Mouse (Mus musculus) left cerebral cortex, postnatal 25 days (tissue): ENCODE measurements around the gene Fam241b. TPM values are rescaled to one million over a fixed set of nuclear protein-coding genes. Genes with fewer than 3 reads are reported as not detected.

Source experiments
- DNase-seq, 2 experiments: peaks; one replicate each; pipeline ENCODE4 v3.0.0; 2022; ENCODE audit warnings: low spot score in 2 of 2, mixed read lengths in 1 of 2
- intact Hi-C: fragments of 180-260 bp; cut with DNase I; formaldehyde crosslinking; loops from one replicate; pipeline ENCODE4 v1.15.1; 2025
- total RNA-seq, 2 experiments: library from RNA; stranded (reverse); gene quantifications; 2 replicates each; pipeline ENCODE4 v1.2.3; 2021

Fam241b gene
- total RNA-seq, 2 experiments from 2014 or later, result 53.0 to 54.6 TPM

DNA sequence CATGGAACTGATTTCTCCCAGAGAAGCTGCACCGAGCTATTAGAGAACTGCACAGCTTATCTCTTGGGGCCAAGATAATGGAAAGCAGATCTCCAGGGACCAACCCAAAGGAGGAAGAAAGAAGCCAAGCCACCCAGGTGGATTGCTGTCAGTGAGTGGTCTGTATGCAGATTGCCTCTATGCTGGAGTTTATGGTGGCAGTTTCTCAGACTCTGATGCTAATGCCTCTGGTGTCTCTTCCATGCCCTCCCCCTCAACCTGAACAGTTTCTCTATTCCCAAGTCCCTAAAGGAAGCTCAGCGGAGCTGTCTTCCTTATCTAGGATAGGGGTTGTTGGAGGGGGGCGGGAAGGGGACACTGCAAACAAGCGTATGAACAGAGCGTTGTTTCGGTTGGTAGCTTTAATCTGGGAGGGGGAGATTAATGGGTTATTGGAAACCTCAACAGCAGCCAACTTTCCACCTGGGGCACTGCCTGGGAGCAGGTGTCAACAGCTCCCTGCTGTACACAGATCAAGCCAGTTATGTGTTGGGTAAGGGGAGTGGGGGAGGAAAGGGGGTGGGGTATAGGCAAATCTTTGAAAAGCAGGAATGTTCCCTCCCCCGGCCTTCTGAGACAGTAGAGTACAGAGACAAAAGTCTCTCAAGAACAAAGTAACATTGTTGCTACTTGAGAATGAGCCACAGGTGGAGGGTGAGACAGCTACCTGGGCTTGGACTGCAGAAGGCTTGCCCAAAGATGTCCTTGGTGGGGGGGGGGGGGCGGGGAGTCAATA, 7.8 kb downstream of the Fam241b start:
- intact Hi-C loops, result loop anchor here (5.0 kb wide), 1 partner anchor 41 kb away; no protein-coding TSS in a partner anchor
- DNase-seq, result no peak

DNA sequence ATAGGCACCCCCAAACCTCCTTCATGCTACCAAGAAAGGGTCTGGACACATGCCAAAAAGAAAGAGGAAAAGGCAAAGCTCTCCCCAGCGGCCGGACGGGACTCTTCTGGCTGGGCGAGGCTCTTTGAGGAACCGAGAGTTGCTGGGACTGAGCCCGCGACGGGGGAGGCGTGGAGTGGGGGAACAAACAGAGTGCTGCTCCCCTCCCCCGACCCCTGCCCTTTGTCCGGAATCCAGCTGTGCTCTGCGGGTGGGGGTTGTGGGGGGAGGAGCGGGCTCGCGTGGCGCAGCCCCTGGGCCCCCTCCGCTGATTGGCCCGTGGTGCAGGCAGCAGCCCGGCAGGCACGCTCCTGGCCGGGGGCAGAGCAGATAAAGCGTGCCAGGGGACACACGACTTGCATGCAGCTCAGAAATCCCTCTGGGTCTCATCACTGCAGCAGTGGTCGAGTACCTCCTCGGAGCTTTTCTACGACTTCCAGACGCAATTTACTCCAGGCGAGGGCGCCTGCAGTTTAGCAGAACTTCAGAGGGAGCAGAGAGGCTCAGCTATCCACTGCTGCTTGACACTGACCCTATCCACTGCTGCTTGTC, 10.9 kb downstream of the Fam241b start, which contains the start of gene Neurog3:
Gene Neurog3, plus strand, starts transcription at position 400 of the 591 bp plus-strand sequence.
- no peak for DNase-seq
- intact Hi-C loops, result no loop called here

DNA sequence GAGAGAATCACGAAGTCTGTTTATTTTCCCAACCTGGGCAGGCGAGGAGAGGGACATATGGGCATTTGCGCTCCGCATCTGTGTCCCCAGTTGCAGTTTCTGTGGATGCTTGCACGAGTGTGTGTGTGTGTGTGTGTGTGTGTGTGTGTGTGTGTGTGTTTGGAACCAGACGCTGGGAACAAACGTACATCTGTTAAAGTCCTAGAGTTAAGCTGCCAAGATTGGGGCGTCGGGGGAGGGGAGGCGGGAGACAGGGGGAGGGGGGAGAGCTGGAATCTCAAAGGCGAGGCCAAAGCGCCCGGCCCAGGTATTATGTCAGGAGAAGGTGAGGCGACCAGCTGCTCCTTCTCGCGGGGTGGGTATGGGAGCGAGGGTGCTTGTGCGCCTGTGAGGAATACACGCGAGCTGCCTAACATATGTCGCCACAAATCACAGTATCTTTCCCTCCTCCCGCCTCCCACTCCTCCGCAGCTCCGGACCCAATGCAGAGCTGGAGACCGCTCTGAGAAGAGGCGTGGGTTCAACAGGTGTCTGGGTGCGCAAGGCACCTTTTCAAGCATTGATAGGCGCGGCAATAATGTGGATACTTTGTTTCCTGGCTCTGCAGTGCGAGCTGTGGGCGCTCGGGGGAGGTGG, 15.3 kb downstream of the Fam241b start:
- intact Hi-C loops, result no loop called here
- peak; percentile 66 to 79 for DNase-seq

DNA sequence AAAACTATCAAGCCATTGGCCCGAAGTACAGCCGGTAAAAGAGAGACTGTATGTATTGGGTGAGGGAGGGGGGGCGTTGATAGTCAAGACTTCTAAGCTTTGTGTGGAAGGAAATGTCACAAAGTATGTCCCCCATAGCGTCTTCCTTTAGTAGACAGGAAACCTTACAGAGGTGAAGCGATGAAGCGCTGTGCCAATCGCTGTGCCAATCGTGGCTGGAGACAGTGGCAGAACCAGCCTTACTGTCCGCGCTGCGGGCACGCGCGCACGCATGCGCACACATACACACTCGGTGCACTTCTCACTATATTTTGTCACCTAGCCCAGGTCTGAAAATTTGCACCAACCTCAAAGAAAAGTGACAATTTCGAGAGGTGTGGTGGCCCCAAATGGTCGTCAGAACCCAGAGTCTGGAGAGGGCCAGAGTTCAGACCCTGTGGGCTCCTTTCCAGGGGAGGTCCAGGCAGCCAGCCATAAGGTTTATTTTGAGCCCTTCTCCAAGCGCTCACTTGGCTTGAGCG, 15.9 kb downstream of the Fam241b start:
- intact Hi-C loops, result no loop called here
- DNase-seq, result no peak

DNA sequence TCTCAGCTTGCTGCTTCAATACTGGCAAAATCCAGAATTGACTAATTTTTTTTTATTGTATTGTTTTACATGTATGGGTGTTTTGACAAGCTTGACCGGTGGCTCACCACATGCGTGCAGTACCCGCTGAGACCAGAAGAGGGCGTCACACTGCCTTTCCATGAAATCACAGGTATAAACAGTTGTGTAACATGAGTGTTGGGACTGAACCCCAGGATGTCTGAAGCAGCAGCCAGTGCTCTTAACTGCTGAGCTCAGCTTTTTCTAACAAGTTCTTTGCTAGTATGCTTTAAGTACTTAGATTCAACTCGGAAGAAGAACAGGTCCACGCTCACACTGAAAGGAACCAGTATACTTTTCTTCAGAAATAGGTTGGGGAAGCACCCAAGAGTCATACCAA, 16.6 kb downstream of the Fam241b start:
- intact Hi-C loops, result no loop called here
- DNase-seq, result no peak

DNA sequence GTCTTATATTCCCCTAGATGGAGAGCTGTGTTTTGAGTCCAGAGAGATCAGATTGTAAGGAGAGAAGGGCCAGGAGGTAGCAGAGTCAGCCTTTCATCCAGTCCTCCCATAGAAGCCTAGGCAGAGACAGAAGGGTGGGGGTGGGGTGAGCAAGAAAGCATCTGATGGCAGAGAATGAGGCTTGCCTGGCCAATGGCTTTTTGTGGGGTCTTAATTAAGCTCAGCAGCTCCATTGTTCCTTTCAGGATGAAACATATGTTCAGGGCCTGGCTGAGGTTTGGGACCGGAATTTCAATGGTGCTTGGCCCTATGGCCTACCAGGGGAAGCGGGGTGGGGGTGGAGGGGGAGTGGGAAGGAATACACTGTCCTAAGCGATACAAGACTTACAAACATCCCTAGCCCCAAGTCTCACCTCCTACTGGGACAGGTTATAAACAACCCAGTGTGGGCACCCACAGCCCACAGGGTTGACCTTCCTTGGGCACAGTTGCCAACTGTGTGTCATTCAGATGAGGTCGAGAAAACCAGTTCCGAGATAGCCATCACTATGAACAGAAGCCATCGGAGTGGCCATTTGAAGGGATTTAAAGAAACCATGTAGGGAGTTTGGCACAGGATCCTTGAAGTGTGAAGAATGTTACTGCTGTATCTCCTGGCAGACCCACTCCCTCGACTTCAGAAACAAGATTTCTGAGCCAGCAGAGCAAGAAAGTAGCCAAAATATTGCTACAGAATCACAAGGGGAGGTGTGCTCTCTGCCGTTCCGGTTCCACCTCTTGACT, 29.7 kb downstream of the Fam241b start:
- DNase-seq, result no peak
- intact Hi-C loops, result no loop called here

DNA sequence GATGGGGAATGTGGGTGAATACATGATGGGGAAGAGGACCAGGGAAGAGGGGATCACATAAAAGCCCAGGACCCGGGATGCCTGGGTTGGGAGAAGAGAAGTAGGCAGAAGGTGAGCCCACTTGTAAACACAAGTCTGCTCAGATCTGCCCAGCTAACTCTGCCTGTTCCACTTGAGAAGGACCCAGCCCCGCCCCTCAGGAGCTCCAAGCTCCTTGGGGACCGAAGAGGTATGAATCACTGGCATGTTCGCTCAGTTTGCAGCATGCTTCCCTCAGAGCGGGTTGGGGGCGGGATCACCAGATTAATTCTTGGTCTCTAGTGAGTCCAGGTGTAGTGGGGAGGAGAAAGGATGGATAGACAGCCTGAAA, 32.5 kb downstream of the Fam241b start:
- intact Hi-C loops, result no loop called here
- DNase-seq, result peak in 1 of 2 experiments; percentile 69

DNA sequence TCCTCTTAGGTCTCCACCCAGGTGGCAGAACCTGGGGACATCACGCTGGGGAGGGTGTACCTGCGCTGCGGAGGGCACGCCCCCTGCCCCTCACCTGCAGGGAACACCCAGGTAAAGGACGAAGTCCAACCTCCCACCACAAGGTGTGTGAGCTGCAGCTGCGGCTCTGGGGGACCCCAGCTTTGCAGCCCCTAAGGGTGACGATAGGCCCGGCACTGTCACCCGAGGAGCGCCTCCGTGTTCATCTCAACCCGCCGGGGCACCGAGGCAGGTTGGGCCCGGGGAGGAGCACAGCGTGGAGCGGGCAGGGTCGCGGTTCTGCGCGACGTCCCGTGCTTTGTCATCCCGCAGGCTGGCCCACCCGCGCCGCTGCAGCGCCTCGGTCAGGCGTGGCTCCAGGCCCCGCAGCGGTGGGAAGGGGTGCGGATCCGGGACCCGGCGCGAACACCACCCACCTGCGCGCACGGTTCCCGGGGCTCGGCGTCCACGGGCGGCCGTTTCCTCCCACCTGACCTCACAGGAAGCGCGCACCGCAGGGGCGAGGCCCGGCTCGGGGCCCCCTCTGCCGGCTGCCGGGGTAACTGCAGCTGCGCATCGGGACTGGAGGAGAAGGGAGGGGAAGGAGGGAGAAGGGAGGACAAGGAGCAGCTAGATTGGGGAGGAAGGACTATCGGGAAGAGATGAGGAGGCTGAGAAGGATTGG, 33.1 kb downstream of the Fam241b start:
- peak; percentile 85 to 92 for DNase-seq
- intact Hi-C loops, result no loop called here

DNA sequence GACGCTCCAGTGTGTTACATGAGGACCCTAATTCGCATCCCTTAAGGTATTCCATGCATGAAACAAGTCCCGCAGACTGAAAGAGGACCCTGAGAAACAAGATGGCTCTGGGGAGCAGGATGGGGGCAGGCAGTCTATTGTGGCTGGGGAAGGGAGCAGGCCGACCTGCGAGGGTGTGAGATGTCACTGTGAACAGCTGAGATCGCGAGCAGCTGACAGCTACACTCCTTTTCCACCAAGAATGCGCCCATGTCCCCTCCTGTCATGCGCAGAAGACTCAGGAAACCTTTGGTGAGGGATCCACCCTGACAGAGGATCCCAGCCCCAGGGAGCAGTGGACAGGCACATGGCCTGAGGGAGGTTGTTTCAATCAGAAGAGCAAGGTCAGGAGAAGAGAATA, 36.7 kb downstream of the Fam241b start:
- intact Hi-C loops, result no loop called here
- DNase-seq, result no peak

DNA sequence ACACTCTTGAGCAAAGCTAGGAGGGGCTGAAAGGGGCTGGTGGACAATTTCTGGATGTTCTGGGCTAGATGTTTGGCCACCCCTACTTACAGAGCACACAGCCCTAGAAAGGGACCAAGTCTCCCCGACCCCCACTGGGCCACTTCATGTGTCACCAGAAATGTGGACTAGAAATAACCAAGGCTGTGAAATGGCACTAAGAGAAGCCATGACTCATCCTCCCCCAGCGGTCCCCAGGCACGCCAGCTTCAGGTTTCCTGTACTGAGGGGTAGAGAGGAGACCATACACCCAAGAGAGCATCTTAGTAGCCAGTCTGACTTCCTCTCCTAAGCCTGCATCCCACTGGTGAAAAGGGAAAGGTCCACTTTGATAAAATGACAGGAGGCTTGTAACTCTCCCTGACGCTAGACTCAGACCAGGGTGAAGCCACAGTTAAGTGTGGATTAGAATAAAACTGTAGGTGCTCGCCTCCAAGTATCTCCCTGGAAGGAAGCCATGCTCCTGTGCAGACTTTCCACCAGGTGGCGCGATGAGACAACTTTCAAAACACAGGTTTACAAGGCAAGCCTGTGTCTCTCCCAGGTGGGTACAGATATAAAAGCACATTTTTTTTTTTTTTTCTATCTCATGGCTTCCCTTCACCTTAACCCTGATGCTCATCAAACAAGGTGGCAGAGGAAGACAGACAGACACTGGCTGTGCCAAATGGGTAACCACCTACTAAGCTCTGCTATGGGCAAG, 38.7 kb downstream of the Fam241b start:
- intact Hi-C loops, result loop anchor here (1.0 kb wide), 1 partner anchor 78 kb away; no protein-coding TSS in a partner anchor
- peak; percentile 66 to 83 for DNase-seq

DNA sequence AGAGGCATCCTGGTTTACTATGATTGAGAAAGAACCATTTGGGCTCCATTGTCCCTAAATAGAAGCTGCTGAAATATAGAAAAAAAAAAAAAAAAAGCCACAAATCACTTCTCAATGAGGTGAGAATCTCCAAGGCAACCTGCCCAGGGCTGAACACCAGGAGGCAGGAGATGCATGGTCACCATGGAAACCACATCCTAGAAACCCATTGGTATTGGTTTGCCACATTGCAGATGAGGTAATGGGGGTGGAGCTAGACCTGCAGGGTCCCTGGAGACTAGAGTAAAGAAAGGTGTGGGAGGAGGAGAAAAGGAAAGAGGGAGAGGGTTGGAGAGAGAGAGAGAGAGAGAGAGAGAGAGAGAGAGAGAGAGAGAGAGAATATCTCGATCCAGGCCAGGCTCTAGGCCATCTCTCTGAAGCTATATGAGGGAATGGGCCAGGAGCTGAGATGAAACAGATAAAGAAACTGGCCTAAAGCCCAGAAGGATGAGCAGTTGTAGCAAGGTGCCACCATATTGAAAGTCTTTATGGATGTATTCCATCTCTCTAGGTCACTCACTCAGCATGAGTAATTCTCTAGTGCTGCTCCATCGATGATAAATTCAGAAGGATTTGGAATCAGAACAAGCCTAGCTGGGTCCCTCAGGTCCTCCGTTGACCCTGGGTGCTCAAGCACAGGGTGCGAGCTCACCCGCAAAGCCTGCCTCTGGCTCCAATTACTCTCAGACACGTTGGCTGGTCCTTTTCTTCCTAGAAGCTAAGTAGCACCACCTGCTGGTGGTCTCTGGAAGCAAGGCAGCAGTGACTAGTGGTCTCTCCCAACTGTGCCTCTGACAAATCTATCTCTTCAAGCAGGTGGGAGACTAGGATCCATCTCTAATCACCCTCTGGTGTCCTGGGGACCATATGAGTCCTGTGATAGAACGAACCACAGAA, 41.9 kb downstream of the Fam241b start:
- intact Hi-C loops, result loop anchor here (1.0 to 2.0 kb wide), 4 partner anchors 46 to 263 kb away; no protein-coding TSS in a partner anchor

DNA sequence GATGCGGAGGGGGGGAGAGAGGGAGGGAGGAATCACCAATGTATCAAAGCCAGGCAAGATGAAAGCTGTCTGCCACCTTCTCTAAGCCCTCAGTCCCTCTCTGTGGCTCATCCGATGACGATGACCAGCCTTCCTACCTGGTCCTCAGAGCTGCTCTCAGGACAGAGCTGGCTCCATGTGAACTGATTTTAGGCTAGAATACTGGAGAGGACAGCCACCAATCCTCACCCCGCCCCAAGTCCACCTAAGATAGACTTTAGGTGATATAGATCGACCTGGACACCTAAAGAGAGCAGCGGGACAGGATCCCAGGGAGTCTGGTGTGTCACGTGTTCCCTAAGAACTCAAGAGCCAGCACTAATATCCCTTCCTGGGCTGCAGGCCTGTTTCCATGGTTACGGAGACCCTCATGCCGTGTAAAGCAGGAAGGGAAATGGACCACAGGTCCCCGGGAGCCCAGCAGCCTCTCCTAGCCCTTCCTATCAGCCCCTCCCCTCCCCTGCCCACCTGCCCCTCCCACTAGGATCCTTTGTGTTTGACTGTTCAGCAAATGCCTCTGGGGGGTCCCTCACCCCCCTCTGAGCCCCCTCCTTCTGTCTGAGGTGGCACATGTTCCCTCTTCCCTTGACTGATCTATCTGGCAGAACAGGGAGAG, 43.8 kb downstream of the Fam241b start:
- intact Hi-C loops, result no loop called here
- no peak for DNase-seq

More for the DNA sequence above, 41.9 kb downstream of the Fam241b start:
- DNase-seq, result peak; percentile 82 to 96

DNA sequence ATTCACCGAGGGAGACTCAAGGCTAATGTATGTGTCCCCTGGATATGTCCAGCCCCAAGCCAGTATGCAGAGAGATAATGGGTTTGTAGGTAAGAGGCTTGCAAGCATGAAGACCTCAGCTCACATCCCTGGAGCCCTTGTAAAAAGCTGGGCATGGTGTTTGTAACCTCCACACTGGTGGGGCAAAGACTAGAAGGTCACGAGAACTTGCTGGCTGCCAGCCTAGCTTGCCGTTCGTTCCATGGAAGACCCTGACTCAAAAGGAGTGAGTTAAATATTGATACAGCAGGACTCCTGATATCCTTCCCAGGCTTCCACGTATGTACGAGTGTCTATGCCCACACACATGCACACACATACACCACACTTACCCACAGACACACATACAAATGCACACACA, 49.3 kb downstream of the Fam241b start:
- intact Hi-C loops, result no loop called here
- DNase-seq, result no peak

DNA sequence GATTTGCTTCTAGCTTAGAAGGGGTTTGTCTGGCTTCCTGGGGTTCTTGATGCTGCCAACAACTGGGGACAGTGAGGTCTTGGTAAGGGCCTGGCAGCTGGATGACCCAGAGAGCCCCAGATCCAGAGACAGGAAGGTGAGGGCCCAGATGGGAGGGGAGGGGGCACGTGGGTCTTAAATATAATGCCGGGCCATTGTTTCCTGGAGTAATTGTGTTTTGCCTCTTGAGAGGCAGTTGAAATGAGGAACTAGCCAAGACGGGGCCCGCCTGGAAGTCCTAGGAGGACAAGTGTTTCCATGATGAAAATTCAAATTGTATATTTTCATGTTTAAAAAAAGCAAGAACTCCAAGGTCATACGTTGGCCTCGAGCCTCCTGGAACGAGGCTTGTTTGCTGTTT, 49.8 kb downstream of the Fam241b start:
- intact Hi-C loops, result no loop called here
- no peak for DNase-seq

DNA sequence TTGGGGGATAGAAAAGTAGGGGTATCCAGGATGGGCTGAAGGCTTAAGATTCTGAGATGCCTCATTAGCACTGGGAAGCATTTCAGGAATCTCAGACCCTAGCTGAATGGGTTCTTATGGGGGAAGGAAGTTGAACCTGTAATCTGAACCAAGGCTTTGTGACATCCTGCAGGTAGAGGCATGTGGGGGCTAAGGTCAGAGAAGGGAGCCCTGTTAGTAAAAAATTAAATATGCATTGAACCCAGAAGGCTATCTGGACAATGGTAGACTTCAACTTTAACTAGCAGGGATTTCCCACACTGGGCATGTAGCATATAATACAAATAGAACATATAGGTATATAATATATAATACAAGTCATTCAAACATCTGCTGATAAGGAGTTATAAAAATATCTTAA, 54.2 kb downstream of the Fam241b start:
- DNase-seq, result no peak

DNA sequence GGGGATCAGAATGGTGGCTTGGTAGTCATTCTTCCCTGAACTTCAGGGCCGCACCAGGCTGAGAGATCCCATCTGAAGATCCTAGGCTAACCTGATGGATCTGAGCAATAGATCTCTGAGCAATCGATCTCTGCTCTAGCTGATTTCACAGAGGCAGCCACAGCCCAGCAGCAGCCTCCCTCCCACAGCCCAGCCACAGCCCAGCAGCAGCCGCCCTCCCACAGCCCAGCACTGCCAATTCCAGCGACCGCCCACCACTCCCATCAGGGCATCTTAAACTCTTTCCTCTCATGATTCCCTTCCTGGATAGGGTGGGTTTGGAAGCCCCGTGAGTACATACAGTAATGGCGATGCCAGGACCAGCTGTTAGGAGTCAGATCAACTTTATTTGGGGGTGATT, 54.6 kb downstream of the Fam241b start:
- intact Hi-C loops, result no loop called here
- peak in 1 of 2 experiments; percentile 60 for DNase-seq

More for the DNA sequence above, 54.2 kb downstream of the Fam241b start:
- intact Hi-C loops, result no loop called here

DNA sequence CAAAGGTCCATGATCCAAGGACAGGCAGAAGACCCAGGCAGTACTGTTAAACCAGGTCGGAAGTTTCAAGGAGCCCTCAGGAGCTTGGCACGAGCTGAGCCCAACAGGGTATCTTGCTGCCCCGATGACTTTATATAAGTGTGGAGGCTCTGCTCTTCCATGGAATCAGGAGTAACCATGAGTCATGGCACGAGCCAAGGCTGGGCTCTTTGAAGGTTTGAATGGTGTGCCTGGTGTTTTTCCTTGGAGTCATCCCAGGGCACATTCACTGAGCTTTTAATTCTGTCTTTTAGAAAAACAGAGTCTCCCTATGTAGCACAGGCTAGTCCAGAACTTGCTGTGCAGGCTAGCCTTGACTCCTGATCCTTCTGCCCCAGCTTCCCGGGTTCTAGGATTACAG, 55.3 kb downstream of the Fam241b start:
- intact Hi-C loops, result no loop called here

More for the DNA sequence above, 55.3 kb downstream of the Fam241b start:
- DNase-seq, result no peak
